Mouse (Mus musculus) 3134 (cell line): Measurements from ENCODE around the gene Ly6g6d.
"Not testable (repeated sequence)": the region's sequence is repeated elsewhere in the genome, so short reads cannot be mapped to it uniquely, and the experiment has no call there.

Experiments used
- DNase-seq: peaks from one replicate; pipeline ENCODE4 v3.0.0-alpha.2; 2011; ENCODE audit warnings: low spot score; ENCODE audit not compliant: insufficient read length; ENCODE audit errors: extremely low read depth

Ly6g6d gene

DNA sequence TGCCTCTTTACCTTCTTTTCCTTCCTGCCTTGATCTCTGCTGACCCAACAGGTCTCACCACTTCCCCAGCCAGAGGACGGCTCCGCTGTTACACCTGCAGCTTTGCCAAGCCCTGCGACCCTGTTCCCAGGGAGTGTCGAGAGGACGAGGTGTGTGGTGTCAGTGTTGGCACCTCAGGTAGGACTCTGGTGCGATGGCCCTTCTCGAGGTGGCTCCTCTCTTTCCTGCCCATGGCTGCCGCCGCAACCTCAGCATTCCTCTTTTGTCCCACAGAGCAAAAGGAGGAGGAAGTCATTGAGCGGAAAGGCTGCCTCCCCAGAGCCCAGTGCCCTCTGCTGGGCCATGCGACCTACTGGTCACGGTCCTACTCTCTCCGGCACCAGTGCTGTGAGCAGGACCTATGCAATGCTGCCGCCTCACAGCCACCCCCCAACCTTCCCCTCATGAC is at the start of gene Ly6g6d:
TSS of gene Ly6g6d (minus strand) at position 280 of the 448 bp plus-strand sequence.
- DNase-seq, result no peak

DNA sequence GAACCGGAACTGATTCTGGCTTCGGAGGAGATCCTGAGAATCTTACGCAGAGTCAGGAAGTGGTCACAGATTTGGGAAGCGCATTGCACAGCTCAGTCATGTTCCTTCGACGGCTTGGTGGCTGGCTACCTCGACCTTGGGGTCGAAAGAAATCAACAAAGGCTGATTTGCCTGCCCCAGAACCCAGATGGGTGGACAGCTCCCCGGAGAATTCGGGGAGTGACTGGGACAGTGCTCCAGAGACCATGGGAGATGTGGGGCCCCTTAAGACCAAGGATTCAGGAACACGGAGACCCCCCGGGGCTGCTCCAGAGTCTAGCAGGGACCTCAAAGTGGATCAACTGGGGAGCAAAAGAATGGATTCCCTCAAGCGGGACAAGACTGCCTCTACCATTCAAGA is 49.2 kb upstream of the Ly6g6d start:
- DNase-seq, result no peak

DNA sequence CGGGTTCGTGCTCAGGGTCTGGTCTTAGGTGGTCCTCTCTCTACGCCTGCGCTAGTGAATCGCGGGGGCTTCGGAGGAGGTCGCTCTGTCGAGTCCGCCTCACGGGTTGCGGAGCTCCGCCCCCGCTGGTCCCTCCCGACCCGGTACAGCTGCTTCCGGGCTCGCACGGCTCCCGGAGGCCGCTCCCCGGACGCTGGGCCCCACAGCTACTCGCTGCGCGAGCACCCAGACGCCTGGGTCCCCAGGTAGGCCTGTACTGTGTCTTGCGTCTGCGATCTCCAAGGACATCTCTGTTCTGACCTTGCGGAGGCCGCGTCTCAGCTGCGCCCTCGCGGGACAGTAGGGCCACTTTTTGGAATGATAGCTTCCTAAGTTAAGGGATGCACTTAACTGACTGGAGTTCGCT is 48.3 kb upstream of the Ly6g6d start, which contains the start of gene D17H6S53E:
TSS of gene D17H6S53E (plus strand) at position 168 of the 406 bp plus-strand sequence.
- DNase-seq, result peak; percentile 87

DNA sequence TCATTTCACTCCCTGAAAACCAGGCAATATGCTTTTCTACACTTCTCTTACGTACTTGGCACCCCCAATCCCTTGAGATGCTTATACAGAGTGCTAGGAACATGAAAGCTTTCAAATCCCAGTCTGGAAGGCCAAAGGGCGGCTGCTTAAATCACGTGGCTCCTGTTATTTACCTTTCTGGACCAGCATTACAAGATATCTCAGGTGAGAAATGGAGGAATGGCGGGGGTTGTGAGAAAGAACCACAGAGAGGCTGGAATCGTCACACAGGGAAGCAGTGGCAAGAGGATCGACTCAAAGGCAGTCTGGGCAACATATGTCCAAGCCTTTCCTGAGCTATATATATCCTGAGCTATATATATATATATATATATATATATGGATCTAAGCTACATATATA is 47.7 kb upstream of the Ly6g6d start:
- no peak for DNase-seq

DNA sequence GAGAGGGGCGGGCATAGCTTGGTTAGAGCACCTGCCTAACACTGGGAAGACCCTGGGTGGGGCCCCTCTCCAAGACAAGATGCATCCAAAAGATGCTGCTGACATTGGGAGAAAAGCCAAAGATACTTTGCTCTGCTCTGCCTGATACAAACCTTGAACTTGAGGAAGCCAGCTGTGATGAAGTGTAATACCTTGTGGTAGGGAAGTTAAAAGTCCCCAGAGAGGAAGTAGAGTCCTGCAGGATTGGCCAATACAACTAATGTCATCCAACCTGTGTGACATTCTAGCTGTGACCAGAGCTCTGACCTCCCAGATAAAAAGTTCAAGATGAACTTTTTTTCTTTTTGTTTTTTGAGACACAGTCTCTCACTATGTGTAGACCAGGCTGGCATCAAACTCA is 47.2 kb upstream of the Ly6g6d start:
- DNase-seq, result no peak

DNA sequence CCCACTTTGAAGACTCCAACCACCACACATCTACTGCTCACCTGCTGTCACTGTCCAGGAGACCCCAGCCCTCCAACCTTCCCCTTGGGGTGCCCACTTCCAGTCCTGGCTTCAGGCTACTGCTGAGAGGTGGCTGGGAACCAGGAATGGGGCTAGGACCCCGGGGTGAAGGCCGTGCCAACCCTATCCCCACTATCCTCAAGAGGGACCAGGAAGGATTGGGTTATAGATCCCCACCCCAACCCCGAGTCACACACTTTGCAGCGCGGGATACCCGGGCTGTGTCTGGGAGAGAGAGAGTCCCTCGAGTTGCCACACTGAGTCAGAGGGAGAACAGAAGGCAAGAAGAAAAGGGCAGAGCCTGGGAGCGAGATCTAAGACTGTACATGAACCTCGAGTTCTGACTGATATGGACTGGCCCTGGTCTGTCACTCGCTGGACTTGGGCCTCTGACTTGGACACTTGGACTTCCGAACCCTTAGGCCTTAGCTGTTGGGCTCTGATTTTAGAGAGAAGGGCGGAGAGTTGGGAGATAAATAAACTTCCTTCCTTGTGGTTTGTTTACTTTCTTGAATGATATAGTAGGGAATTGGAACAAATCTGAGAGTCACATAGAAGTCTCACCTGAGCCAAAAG is 46.5 kb upstream of the Ly6g6d start:
- not testable (repeated sequence) for DNase-seq

DNA sequence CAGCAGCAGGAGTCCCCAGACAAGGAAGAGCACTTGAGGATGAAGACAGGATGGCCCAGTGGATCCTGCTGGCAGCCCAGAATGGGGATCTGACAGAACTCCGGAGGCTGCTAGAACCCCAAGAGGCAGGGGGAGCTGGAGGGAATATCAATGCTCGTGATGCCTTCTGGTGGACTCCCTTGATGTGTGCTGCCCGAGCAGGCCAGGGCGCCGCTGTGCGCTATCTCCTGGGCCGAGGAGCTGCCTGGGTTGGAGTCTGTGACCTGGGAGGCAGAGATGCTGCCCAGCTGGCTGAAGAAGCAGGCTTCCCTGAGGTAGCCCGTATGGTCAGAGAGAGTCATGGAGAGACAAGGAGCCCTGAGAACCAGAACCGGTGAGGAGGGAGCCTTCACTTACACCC is 45.4 kb upstream of the Ly6g6d start:
- not testable (repeated sequence) for DNase-seq

DNA sequence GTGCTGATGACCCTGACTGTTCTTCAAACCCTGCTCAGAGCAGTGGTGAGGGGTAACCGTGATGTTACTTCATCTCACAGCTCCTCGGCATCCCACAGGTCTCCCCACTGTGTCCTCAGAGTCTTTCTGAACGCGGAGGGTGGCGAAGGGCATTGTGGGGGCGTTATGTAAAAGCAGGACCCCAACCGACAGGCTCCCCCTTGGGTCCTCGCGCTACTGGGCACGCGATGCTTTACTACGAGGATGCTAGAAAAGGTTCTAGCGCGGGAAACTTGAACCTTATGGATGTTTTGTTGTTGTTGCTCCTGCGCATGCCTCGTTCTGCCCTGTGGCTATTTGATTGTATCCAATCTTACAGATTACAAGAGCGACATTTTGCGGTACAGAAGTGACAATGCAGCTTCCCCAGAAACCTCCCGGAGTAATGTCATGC is 44.0 kb upstream of the Ly6g6d start, which contains the start of gene Csnk2b:
TSS of gene Csnk2b (minus strand) at position 183 of the 433 bp plus-strand sequence.
- no peak for DNase-seq

DNA sequence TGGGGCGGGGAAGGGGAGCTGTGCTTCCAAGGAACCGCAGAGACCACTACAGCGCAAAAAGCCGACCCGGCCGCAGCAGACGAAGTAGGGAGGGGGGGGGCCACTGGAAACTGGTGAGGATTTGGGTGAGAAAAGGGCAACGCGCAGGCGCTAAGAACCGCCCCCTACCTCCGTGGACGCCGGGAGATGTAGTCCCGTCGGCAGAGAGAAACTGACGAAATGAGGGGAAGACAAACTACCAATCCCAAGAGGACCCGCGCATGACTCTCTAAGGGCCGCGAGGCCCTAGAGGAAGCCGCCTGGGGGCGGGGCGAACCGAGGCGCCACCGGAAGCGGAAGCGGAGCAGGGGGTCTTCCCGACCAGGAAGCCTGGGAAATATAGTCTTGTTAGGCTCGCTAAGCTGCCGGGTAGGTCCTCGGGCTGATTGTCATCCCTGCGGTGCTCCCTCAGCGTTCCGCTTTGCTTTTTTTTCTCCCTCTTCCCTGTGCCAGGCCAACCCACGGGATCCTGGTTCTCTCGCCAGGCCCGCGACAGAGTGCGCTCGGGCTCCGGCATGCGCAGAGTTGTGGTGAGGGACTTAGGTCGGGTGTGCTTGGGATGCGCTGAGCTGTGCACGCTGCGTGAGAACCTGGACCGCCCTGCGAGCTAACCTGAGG is 43.4 kb upstream of the Ly6g6d start, which contains the start of gene Gpank1:
TSS of gene Gpank1 (plus strand) at position 313 of the 657 bp plus-strand sequence.
- DNase-seq, result peak; percentile 100

DNA sequence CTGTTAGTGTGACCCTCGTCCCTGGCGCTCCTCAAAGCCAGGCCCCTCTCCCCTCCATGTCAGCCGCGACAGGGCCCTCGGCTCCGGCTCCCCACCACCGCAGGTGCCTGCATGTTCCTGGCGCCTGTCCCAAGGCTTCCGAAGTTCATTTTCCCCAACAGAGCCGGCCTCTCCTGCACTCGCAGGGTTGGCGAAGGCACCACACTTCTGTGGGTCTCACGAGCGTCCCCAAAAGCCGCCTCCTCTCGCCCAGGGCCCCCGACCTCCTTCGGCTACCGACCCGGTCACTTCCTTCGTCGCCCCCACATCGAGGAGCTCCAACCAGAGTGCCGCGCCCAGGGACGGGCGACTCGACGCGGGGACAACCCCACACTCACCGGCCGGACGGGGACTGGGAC is 42.9 kb upstream of the Ly6g6d start:
- DNase-seq, result no peak

DNA sequence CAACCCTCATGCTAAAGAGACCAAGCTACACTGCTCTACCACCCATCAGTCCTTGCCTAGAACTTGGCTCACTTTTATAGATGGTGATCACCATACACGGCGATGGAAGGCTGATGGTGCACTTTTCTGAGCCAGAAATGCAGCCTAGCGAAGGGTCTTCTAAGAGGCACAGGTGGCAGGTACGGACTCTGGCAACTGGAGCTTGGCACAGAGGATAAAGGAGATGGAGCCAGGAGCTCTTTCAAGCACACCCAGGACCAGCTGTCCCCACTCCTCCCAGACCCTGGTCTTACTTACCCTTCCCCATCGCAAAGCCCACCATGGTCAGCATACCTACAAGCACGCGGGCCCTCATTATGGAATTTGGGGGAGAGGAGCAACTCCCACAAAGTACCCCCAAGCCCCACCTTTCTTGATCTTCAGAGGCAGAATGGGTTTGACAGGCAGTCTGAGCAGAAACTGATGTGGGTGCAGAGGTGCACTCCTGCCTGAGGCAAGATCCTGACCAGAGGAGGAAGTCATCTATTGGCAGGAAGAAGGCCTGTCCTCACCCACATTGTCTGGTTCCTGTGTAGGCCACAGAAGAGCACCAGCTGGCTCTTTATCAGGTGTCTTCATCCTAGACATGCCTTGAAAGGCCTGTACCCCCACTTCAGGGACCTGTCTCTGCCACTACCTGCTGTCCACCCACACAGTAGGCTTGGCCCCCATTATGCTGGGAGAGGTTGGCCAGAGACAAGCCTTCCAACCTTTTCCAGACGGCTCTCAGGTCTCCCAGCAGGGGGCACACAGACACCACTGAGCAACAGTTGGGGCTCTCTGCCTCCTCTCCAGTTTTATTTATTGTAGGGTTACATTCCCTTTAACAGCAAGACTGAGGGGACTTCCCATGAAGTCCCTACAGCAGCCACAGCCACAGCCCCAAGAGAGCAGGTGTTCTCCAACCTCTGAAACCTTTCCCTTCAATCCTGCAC is 37.5 kb upstream of the Ly6g6d start, which contains the start of gene Ly6g5b:
TSS of gene Ly6g5b (minus strand) at position 383 of the 974 bp plus-strand sequence.
- no peak for DNase-seq

DNA sequence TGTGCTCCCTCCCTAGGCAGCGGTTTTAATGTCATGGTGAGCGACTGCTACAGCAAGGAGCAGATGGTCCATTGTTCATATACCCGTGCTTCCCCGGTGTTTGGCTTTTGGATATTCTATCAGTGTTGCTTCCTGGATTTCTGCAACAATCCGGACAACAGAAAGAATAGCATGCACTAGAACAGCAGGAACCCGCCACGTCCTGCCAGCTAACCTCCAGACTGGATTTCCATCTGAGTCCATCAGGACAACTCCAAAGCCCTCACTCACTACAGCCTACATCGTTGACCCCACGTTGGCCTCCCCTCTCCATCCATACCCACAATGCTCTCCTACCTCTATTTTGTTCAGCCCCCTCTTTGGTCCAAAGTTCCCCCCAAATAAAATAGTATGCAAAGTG is 33.9 kb upstream of the Ly6g6d start:
- DNase-seq, result no peak

DNA sequence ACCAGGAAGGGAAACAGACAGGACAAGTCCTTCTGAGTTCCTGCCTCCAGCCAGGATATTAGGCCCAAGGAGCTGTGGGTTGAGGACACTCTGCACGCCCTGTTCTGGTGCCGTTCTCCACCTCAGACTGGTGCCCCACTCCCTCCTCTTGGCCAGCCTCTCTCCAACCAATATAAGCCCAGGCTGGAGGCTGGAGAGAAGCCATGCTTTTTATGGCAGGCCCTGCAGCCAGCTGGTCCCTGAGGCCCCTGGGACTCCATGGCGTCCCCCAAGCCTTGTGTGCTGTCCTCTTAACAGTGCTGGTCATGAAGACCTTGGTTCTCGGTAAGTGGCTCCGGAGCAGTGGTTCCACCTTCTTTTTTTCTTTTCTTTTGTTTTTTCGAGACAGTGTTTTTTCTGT is 30.2 kb upstream of the Ly6g6d start, which contains the start of gene Ly6g5c:
TSS of gene Ly6g5c (plus strand) at position 183 of the 400 bp plus-strand sequence.
- no peak for DNase-seq

DNA sequence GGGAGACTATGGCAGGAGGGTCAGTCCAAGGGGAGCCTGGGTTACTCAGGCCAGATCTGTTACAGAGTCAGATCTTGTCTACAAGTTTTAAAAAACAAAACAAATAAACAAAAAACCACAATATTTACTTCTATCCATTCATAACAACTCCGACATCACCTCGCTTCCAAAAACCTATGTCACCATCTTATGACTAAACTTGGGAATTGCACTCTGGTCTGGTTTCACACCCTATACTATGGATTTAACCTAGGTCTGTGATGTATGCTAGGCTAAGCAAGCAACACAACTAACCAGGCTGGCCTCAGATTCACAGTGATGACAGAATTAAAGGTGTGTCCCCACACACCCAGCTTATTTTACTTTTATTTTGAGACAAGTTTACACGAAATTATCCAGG is 28.7 kb upstream of the Ly6g6d start:
- DNase-seq, result no peak

DNA sequence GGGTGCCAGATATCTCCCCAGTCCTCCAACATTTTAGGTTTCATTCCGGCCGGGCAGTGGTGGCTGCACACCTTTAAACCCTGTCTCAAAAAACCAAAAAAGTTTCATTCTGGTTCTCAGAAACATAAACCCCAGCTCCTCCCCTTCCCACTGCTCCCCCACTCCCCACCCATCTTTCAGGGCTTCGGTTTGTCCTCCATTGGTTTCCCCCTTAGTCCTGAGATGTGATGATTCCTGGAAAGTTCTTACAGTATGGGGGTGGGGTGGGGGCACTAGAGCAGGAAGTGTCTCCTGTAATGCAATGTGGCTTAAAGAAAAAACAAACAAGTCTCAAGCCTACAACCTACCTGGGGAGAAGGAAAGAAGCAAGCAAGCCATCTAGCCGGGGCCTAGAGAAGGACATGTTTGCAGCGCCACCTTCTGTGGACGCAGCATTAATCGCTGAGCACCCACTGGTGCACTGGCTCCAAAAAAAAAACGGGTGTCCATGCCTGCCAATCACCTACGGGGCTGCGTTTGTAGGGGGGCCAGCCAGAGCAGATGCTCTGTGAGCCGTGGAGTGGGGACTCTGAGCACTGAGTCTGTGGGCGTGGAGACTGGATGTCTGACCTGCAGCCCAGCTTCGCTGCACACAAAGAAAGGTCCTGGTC is 28.0 kb upstream of the Ly6g6d start:
- no peak for DNase-seq

DNA sequence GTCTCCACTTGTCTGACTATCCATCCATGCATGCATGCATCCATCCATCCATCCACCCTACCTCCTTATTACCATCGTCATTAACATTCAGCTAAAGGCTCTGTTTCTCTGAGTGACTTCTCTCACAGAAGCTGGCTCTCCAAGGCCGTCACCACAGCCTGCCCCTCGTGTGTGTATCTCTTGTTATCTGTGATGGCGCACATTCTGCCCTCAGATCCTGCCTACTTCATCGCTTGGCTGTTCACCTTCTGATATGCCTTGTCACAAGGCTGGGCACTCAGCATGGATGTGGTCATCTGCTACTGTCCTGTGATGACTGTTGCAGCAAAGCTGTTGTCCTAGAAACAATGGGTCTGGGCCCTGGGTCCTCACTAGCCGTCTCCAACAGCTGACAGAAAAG is 26.9 kb upstream of the Ly6g6d start:
- DNase-seq, result no peak

DNA sequence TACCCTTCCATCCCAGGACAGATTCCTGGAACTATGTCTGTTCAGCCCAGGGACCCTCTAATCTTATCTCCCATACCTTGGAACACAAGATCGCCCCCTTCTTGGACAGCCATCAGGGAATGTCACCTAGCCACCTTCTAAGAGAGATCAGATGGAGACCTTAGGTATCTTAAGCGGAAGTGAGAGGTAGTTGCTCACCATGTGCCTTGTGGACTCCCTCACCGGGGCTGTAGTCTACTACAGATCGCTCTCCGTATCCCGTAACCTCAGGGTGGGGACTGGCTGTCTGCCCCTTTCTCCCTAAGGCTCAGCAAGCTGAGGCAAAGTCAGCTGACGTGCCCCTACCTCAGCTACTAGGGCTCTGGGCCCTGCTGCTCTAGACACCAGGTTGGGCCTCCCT is 26.2 kb upstream of the Ly6g6d start:
- no peak for DNase-seq

DNA sequence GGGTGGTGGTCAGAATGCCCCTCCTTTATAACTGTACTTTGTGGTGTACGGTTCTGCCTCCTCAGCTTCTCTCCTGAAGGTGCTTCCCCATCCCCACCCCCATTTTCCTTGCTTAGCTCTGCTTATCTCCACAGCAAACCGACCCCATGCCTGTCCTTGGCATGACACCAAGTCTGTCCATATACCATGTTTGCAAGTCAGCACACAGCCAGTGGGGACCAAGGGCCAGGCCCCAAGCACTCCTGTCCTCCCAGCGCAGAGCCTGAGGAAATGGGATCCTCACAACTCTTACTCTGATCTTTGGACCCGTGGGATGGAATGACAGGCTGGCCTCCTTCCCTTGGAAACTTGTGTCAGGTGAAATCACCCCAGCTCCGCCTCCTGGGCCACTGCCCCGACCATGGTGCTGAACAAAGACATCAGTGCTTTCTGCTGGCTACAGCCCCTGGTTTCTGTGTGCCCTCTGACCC is 25.4 kb upstream of the Ly6g6d start:
- DNase-seq, result no peak

DNA sequence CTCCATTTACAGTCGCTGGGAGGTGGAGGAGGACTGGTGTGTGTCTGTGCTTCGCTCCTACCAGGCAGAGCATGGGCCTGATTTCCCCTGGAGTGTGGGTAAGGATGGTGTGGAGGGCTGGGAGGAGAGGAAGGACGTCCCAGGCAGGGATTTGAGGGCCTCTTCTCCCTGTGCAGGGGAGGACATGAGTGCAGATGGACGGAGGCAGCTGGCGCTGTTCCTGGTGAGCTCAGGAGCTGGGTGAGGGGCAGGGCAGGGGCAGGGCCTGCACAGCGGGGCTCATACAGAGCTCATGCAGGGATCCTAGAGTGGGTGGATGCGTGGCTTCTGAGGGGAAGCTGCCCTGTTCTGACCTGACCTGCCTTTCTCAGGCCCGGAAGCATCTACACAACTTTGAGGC is 24.4 kb upstream of the Ly6g6d start:
- DNase-seq, result no peak

DNA sequence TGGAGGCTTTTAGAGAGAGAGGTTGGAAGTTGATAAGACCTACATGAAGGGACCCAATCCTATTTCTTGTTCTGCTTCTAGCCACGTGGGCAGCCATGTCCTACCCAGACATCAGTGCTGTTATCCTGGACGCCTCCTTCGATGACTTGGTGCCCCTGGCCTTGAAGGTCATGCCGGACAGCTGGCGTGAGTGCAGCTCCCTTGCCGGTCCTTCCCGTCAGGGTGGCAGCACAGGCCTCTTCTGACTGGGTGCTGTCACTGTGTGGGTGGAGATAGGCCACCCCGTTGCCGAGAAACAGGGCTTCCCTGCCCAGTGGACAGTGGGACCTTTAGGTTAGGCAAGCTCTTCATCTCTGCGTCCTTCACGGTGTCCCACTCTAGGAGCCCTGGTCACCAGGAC is 23.3 kb upstream of the Ly6g6d start:
- DNase-seq, result no peak
